Mouse (Mus musculus): ENCODE measurements around the gene Srp14.

GRCm38 (mm10) chr2:118445696-118446674 lies 33.5 kb downstream of the Srp14 start:
- no peak for TF ChIP-seq CTCF (IDR thresholded peaks at IDR 0.05; ENCODE audit: control insufficient read depth, insufficient read depth, insufficient read length)
- TF ChIP-seq MYOD1 (IDR thresholded peaks at IDR 0.05; ENCODE audit: control insufficient read depth, insufficient read length, low read depth) = no peak
- no peak for TF ChIP-seq MAX (IDR thresholded peaks at IDR 0.05)
